Mouse (Mus musculus): ENCODE results near the gene Pkn1.

Gene Pkn1

DNA sequence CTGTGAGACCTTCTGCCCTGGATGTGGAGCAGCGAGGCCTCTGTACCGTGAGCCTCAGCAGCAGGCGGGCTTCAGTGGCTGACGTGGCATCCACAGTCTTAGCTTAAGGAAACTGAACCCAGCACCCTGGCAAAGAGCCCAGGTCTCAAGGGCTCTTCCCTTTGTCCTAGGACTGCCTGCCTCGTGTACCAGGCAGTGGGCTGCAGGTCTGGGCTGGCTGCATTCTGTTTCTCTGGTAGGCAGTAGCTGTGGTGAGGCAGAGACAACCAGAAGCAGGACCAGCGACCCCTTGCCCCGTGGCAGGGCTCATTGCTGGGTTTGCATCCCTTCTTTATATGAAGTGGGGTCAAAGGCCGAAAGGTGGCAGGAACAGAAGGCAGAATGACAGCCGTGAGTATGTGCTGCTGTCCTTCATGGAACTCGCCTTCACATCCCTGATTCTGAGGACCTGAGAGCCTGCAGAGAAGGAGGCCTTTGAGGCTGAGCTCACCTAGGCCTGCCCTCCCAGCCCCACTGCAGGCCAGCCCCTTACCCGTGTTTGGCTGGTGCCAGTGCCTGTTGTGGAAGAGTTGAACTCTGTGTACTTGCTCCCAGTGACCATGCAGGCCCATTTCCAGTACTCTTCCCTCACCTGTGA lies 24.6 kb upstream of the Pkn1 start:
- DNase-seq (ENCODE audit: low read depth, low spot score) = no peak

DNA sequence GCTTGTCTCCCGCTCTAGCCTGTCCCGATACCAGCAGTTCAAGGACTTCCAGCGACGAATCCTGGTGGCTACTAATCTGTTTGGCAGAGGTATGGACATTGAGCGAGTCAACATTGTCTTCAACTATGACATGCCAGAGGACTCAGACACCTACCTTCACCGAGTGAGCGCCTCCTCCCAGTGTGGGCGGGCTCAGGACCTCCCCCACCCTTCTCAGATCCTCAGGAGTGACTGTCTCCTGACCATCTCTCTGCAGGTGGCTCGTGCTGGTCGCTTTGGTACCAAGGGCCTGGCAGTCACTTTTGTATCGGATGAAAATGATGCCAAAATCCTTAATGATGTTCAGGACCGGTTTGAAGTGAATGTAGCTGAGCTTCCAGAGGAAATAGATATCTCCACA lies 23.7 kb upstream of the Pkn1 start:
- DNase-seq (ENCODE audit: low read depth, low spot score) = no peak

DNA sequence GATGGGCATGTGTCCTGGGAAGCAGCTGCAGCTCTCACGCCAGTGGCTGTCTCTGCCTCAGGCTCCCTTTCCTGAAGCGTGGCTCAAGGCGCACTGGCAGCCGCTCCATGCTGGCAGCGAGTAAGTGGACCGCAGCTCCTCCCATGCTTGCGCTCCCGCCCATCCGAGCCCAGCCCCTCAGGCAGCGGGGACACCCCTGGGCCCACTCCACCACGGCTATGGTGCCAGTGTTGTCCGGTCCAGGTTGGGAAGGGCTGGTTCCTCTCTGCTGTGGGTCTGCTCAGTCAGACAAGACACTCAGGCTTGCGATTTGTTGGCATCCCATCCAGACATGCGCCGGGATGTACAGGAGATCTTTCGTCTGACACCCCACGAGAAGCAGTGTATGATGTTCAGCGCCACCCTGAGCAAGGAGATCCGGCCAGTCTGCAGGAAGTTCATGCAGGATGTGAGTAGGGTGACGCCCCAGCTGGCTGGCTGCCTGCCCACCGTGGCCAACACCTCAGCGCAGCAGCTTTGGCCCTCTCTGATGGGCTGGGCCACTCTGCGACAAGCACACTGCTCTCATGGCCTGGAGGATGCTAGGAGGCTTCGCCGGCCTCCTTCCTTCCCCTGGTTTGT lies 22.5 kb upstream of the Pkn1 start:
- DNase-seq (ENCODE audit: low read depth, low spot score) = no peak

DNA sequence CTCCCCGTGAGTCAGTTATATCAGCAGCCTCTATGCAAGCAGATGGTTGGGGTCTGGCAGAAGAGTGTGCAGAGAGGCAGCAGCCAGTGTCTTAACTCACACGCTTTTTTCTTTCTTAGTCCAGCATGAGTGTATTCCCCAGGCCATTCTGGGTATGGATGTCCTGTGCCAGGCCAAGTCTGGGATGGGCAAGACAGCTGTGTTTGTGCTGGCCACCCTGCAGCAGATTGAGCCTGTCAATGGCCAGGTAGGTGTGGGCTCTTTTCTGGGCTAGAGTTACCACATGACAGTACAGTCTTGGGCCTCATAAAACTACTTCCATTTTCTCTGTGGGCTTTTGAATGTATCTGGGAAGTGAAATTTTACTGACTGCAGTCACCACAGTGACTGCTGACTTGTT lies 20.7 kb upstream of the Pkn1 start:
- no peak for DNase-seq (ENCODE audit: low read depth, low spot score)

DNA sequence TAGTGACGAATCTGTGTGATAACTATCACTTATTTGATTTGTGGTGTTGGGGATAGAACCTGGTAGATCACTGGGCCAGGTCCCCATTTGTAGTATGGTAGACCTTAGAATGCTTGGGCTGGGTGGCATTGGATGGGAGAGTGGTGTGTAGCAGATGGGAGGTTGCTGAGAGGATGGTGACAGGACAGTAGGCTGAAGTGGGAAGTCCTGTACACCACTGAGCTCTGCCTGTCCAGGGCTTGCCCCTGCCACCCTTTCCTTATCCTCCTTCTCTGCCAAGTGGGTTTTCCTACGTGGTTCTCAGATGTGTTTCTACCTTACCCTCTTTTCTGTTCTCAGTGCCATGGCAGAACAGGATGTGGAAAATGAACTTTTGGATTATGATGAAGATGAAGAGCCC lies 20.1 kb upstream of the Pkn1 start:
- no peak for DNase-seq (ENCODE audit: low read depth, low spot score)

DNA sequence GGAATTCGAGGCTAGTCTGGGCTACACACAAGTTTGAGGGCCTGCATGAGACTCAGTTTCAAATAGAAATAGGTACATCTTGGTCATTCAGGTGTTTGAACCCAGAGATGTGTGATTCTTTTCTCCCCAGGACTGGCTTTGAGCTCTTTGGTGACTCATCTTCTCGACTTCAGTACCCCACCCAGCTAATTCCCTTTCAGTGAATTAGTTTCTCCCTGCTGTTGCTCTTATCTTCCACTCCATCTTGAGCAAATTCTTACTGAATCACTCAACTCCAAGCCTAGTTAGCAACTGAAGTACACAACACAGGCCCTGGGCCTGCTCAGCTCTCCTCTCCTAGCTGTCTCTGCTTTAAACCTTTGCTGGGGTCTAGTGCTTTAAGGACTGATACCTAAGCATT lies 17.6 kb upstream of the Pkn1 start:
- no peak for DNase-seq (ENCODE audit: low read depth, low spot score)

DNA sequence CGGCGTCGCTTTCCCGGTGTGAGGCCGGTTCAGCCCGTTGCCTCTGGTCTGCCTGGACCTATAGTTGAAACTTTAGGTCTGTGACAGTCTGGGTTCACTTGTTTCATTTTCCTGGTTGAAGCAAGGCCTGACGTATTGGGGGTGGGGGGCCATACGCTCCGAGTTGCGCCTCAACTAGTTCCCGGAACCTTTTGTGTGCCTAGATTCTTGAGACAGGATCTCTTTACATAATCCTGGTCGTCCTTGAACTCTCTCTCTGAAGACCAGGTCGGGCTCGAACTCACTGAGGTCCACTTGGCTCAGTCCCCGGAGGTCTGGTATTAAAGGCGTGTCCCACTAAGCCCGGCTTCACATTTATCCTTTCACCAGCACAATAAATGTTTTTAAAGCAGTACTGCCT lies 16.8 kb upstream of the Pkn1 start:
- no peak for DNase-seq (ENCODE audit: low read depth, low spot score)

DNA sequence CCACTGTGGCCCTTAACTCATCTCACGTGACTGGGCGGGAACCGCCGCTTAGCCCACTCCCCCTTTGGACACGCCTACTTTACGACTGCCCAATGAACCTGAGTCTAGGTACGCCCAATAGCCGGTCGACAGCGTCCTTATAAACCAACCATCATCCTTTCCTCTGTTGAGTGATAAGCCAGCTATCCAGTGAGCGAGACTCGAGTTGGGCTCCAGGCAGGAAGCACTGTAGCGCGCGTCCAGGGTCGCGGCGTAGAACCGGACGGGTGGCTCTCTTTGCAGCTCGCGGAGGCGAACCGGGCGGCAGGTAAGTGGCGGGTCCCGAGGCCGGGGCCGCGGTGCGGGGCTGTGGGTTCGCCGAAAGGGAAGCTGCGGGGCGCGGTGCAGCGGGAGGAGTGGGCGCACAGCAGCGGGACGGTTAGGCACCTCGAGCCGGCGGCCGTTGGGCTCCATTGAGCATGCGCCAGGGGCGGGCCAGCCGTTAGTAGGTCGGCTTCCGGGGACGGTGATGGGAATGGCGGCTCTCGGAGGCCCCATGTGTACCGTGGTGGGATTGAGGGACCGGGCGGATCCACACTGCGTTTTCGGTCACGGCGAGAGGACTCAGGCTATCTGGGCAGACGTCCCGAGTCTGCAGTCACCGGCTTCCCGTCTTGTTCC lies 16.2 kb upstream of the Pkn1 start, which contains the start of gene Ddx39:
Gene Ddx39, plus strand, starts transcription at position 147 of the 660 bp plus-strand sequence.
- peak; percentile 97 for DNase-seq (ENCODE audit: low read depth, low spot score)

DNA sequence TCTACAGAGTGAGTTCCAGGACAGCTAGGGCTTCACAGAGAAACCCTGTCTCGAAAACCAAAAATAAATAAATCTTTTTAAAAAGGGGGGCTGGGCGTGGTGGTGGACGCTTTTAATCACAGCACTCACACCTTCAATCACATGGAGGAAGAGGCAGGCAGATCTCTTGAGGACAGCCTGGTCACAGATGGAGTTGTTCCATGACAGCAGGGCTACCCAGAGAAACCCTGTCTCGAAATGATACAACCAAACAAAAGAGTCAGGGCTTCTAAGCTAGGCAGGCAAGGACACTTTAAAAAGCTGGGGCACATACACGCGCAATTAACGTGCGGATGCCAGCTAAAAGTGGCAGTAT lies 15.7 kb upstream of the Pkn1 start:
- DNase-seq (ENCODE audit: low read depth, low spot score) = no peak

DNA sequence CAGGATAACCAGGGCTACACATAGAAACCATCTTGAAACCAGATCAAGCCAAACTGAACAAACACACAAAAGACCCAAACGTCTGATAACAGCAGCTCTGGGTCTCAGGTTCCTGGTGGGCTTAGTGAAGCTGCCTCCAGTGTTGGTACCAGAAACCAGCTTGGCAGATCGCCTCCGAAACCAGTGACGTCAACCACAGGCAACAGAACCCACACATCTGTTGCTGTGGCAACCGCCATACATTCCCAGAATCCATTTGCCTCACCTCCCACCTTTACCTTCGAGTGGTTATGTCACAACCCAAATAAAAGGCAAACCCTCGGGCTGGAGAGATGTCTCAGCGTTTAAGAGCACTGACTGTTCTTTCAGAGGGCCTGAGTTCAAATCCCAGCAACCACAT lies 8.6 kb upstream of the Pkn1 start:
- no peak for DNase-seq (ENCODE audit: low read depth, low spot score)

DNA sequence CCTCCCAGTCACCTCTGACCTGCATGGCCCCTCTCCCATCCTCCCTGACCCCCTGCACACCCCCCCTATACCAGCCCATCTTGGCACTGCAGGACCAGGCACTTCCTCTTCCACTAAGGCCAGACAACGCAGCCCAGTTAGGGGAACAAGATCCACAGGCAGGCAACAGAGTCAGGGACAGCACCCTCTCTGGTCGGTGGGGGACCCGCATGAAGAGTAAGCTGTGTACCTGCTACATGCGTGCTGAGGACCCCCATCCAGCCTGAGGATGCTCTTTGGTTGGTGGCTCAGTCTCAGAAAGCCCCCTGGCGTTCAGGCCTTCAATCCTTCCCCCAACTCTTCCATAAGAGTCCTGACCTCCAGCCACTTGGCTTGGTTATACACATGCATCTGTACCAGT lies 7.4 kb upstream of the Pkn1 start:
- DNase-seq (ENCODE audit: low read depth, low spot score) = no peak

DNA sequence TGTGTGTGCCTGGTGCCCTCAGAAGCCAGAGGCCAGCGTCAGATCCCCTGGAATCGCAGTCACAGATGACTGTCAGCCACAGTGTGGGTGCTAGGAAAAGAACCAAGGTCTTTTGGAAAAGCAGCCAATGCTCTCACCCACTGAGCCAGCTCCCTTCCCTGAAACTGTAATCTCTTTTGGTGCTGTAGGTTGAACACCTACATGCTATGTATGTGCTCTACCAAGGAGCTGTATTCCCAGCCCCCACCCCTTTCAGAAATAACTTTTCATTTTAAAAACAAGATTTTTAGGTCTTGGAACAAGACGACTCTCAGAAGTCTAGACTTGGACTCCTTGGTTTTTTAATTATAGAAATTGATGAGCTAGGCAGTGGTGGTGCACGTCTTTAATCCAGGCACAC lies 4.4 kb upstream of the Pkn1 start:
- DNase-seq (ENCODE audit: low read depth, low spot score) = no peak

DNA sequence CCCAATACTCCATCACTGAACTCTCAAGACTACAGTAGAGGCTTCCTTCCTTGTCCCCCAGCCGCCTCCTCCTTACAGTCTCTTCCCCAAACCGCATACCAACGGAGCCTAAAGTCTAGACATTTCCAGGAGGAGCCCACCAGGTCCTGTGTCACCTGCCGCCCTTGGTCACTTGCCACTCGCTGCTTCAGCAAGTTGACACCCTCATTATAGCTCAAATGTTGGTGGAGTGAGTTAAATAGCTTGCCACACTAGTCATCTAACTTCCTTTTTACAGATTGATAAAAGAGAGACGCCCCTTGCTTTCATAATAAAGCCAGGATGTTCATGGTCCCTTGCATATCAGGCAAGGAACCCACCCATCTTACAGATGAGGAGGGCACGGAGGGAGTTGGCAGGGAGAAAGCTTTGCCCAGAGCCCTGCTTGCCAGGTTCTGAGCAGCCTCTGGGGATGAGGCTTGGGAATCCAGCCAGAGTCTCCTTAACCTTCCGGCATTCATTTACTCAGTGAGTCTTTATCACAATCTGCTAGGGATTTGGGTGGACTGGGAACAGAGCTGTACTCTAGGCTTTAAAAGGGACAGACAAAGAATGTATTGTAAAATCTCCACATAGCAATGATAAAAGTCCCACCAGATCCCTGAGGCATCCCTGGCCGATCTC lies 1.6 kb upstream of the Pkn1 start:
- DNase-seq (ENCODE audit: low read depth, low spot score) = no peak

DNA sequence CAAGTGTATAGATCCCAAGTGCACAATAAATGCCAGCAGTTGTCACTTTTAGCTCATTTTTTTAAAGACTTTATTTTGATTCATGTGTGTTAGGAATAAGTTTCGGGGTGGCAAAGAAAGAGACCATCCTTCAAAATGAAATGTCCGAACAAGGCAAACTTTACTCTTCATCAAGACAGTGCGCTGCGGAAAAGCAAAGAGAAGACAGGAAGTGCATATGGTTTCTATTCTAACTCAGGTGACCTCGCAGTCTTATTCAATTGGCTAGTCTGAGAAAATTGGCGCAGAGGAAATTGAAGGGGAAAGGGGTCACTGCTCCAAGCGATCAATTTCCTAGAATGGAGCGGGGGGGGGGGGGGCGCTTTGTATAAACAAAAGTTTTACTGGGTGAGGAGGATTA lies 587 bp upstream of the Pkn1 start:
- no peak for DNase-seq (ENCODE audit: low read depth, low spot score)

DNA sequence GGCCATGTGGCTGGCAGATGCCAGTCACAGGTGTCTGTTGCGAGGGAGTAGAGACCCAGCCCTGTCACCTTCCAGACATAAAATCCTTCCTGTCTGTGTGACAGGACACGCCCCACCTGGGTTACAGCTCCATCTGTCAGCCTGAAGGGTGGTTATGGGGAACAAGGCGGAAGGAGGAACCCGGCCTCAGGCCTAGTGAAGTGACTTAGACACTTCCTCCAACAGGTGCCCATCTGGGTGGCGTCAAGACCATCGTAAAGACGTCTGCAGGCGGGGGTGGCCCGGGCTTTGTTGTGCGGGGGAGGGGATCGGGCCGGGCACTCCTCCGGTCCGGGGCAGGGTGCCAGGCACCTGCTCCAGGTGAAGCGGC lies 703 bp downstream of the Pkn1 start:
- DNase-seq (ENCODE audit: low read depth, low spot score) = no peak

DNA sequence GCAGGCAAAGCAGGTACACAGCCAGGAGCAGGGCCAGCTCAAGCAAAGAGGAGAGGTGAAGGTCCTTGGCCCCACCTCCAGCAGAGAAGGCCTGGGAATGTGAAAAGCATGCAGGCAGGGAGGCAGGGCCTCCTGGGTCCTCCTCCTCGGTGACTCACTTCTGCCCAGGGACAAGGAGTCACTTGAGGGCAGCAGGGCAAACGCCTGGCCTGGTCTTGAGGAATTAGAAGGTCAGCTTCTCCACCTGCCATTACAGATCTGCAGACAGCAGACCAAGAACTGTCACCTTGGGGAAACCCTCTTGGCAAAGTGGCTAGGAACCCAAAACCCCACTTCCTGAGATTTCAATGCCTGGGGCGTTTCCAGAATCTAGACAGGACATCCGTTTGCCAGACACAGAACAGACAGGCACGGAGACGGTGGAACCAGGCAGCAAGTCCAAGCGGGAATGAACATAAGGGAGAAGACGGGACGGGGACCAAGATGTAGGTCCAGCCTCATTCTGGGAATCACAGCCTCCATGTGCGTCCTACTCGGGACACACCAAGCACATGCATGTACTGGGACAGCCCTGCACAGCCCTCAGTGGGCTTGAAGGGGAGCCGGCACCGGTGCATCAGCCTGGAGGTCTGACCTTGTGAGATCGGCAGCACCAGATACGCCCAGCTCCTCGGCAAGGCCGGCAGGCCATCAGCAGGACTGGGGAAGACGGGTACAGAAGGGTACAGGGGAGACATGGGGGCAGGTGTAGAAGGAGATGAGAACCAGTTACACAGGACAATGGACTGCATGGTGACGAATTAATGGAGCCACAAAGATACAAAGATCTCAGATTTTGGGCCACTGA lies 1.4 kb downstream of the Pkn1 start:
- DNase-seq (ENCODE audit: low read depth, low spot score) = no peak

DNA sequence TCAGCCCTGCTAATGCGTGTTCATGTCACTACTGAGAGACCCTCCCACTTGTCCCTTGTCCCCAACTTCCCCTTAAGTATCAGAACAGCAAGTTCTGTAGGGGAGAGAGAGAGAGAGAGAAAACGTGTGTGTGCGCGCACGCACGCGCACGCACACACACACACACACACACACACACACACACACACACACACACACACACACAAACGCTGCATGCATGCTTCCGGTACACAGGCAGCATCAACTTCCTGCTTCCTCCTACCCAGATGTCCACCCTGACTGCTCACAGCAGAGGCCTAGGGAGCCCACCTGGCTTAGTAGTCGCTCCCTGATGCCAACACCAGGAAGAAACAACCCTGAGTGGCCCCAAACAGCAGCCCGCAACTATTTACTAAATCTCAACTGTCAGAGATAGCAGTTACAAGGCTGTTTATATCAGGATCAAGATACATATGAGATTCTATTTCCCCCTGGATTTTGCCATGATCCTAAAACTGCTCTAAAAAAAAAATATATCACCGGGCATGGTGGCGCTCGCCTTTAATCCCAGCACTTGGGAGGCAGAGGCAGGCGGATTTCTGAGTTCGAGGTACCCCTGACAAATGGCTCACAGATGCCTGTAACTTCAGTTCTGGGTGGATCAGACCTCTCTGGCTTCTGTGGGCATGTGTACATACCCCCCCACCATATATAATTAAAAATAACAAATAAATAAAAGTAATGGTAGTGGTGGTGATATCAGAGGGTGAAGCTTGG lies 3.5 kb downstream of the Pkn1 start:
- DNase-seq (ENCODE audit: low read depth, low spot score) = no peak

DNA sequence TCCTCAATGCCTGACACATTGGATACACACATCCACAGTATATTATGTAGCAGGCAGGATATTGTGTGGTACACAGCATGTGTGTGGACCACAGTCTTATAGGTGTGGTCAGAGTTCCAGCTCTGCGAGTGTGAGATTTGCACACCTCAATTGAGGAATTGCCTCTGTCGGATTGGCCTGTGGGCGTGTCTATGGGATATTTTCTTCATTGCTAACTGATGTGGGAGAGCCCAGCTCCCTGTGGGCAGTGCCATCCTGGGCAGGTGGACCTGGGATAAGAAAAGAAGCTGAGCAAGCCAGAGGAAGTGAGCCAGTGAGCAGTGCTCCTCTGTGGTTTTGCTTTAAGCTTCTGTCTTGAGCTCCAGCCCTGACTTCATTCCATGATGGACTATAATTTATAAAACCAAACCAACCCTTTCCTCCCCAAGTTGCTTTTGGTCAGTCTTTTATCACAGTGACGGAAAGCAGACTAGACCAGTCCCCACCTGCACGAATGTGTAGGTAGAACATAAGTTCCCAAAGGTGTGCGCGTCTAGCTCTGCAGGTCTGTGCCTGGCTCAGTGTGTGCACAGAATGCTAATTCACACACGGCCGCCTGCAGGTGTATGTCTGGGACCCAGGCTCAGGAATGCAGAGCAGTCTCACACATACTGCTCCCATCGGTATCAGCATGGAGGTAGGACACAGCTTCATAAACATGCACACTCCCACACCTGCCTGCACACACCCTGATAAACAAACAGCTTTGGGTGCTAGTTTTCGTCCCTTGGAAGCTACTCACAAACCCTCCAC lies 4.4 kb downstream of the Pkn1 start:
- DNase-seq (ENCODE audit: low read depth, low spot score) = no peak

DNA sequence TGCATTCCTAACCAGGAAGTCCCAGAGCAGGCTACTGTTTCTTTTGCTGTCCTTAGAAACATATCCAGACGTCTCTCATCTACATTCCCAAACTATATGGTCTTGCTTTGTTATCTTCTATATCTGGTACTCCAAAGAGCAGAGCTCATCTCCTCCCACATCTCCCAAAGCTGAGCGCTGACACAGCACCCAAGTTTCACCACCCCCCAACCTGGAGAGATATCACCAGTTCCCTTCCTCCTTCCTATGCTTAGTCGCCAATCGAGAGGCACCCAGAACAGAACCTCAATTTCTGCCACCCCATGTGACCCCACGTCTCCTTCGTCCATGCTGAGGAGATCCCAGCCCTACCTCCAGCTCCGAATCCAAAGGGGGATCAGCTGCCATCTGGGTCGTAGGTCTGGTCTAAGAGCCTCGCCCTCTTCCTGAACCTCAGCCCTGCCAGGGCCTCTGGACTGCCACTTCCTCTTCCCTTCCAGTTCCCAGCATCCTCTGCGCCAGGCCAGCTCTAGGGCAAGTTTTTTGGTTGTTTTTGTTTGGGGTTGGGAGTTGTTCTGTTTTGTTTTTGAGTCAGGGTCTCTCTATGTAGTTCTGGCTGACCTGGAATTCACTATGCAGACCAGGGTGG lies 5.3 kb downstream of the Pkn1 start:
- DNase-seq (ENCODE audit: low read depth, low spot score) = no peak

DNA sequence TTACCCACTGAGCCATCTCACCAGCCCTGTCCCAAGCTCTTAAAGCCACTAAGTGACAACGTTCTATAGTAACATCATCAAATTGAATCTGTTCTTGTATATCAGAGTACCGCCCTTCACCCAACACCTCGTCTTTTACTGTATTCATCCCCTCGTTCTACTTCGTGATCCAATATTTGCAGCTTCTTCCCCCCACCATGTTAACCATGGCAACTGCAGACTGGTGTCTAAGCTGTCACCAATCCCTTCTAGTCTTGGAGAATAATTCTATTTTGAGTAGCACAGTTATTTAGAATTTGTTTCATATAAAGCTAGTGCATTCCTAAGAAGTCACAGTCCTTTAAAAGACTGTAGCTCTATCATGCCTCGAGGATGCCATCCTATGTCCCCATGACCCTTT lies 9.7 kb downstream of the Pkn1 start:
- DNase-seq (ENCODE audit: low read depth, low spot score) = no peak
